Mouse (Mus musculus): Measurements from ENCODE around the gene Gna12.

Gna12 gene

GRCm38 (mm10) chr5:140767704-140768141, 62.5 kb downstream of the Gna12 start:
- 0 out of 2 replicates have a peak, but pooled peaks have one; percentile 51 for ATAC-seq (ENCODE audit: insufficient number of reproducible peaks, low FRiP score, low TSS enrichment)

DNA sequence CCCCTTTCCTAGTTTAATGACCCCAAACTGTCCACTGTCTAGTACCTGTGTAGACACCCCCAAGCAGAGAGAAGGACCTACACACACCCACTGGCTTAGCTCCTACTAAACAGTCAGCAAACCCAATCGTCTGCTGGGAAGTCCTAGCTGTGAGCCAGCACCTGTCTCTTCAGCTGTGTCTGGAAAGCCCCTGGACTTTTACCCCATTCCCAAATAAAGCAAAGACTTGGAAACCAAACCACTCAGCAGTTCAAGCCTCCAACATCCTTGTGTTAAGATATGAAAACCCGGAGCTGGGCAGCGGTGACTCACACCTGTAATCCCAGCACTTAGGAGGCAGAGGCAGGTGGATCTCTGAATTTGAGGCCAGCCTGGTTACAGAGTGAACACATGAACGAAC, 63.7 kb downstream of the Gna12 start:
- ATAC-seq (ENCODE audit: insufficient number of reproducible peaks, low FRiP score, low TSS enrichment), result no peak

DNA sequence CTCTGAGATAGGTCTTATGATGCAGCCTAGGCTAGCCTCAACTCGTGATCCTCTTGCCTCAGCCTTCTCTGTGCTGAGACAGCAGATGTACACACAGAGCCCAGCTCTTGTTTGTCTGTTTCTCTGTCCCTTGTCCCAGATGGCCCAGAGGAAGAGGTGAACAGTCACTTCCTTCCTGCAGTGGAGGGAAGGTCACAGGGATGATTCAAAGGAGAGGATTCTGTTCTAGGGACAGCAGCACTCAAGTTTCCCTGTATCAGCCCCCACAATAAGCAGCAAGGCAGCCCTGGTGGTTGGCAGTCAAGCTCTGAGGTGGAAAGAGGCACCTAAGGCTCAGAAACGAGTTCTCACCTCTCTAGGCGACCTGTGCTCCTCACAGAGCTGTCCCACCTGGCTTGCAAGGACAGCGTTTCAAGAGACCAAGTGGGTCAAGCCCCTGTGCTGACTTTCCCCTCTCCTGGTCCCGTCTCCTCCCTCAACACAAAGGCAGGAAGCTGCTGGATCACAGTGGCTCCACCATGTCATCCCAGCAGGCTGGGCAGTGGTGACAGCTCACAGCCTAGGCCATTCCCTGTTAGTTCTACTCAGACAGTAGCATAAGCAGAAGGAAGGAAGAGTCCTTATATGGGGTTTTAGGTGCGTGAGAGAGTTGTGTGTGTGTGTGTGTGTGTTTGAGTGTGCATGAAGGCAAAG, 65.2 kb downstream of the Gna12 start:
- ATAC-seq (ENCODE audit: insufficient number of reproducible peaks, low FRiP score, low TSS enrichment), result no peak

- no peak for ATAC-seq (ENCODE audit: insufficient number of reproducible peaks, low FRiP score, low TSS enrichment)
Measured at GRCm38 (mm10) chr5:140762540-140762939, 67.7 kb downstream of the Gna12 start.

GRCm38 (mm10) chr5:140758864-140759263, 71.4 kb downstream of the Gna12 start:
- ATAC-seq (ENCODE audit: insufficient number of reproducible peaks, low FRiP score, low TSS enrichment), result no peak

DNA sequence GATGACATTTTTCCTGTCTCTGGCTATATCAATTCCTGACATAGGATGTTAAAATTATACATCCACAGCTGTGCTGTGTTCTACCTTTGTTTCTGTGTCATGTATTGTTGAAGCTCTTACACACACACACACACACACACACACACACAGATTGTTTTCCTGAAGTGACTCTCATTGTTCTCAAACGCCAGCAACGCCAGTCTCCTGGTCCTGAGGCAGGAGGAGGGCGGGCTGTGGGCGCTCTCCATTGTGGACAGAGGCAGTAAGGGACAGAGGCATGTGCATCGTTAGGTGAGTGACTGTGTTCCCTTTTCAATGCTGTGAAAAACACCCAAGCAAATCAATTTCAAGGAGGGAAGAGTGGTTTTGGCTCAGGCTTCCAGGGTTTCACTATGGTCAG, 77.0 kb downstream of the Gna12 start:
- ATAC-seq (ENCODE audit: insufficient number of reproducible peaks, low FRiP score, low TSS enrichment), result no peak

DNA sequence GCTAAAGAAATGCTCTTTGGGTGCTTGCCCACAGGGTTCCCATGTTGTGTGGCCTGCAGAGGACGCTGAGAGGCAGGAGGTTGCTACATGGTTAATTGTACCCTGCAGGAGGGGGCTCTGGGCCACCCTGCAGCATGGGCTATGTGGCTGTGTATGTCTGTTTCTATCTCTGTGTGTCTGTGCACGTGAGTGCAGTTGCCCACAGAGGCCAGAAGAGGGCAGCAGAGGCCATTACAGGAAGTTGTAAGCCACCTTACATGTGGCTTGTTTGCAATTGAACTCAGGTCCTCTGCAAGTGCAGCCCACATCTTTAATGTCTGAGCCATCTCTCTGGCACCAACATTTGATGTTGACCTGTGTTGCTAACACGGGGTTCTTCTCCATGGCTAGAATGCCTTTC, 77.6 kb downstream of the Gna12 start:
- no peak for ATAC-seq (ENCODE audit: insufficient number of reproducible peaks, low FRiP score, low TSS enrichment)

- no peak for ATAC-seq (ENCODE audit: insufficient number of reproducible peaks, low FRiP score, low TSS enrichment)
Measured at GRCm38 (mm10) chr5:140752041-140752440, 78.2 kb downstream of the Gna12 start.

DNA sequence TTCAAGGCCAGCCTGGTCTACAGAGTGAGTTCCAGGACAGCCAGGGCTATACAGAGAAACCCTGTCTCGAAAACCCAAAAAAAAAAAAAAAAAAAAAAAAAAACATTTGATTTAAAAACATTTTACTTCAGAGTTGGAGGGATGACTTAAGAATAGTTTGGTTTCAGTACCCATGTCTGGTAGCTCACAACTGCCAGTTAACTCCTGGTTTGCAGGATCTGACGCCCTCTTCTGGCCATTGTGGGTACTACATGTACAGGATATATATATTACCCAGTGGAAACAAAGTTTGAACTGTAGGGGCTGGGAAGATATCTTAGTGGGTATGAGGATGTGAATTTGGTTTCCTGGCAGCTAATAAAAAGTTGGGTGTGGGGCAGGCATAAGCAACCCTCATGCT, 79.3 kb downstream of the Gna12 start:
- ATAC-seq (ENCODE audit: insufficient number of reproducible peaks, low FRiP score, low TSS enrichment), result no peak

DNA sequence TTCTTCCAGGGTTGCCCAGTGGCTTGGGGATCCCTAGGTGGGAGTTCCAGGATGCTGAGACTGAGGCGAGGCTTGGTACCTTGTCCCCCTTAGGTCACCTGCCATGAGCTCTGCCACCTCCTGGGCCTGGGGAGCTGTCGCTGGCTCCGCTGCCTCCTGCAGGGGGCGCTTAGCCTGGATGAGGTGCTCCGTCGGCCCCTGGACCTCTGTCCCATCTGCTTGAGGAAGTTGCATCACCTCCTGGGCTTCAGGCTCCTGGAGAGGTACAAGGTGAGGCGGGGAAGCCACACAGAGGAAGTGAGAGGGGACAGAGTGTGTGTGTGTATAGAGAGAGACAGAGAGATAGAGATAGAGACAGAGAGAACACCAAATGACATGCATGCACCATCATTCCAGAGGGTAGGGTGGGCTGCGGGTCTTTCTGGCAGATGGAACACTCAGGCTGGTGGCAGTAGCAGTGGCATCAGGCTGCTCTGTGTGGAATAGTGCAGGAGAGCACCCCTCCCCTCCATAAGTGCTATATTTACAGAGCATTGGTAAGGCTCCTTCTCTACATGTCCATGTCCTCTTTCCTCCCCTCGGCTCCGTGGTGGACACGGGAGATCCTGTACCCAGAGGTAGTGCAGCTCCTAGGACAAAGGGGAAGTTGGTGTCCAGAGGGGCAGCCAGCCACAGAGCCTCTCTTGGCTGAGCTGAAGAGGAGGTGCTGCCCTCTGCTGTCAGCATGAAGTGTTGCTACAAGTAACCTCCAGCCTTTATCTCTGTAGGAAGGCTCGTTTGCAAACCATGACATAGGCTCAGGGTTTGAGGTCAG, 81.0 kb downstream of the Gna12 start:
- peak; percentile 62; the same call in 1 of the 2 replicates for ATAC-seq (ENCODE audit: insufficient number of reproducible peaks, low FRiP score, low TSS enrichment)

DNA sequence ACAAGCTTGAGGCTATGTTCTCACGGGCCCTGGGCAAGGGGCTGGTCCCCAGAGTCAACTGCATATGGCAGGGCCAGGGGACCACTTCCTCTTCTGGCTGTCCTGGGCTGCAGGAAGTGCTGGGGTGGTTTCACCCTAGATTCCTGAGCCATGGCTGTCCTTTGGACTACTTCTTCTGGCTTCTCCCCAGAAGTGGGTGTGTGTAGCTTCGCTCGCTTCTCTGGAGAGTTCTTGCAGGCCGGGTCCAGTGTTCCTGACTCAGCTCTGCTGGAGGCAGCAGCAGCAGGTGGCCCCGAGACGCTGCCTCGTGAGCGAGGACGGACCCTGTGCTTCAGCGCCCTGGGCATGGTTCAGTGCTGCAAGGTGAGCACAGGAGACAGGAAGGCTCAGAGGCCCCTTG, 81.8 kb downstream of the Gna12 start:
- ATAC-seq (ENCODE audit: insufficient number of reproducible peaks, low FRiP score, low TSS enrichment), result no peak

GRCm38 (mm10) chr5:140743706-140744131, 86.5 kb downstream of the Gna12 start:
- ATAC-seq (ENCODE audit: insufficient number of reproducible peaks, low FRiP score, low TSS enrichment), result no peak

GRCm38 (mm10) chr5:140741877-140742276, 88.4 kb downstream of the Gna12 start:
- no peak for ATAC-seq (ENCODE audit: insufficient number of reproducible peaks, low FRiP score, low TSS enrichment)

DNA sequence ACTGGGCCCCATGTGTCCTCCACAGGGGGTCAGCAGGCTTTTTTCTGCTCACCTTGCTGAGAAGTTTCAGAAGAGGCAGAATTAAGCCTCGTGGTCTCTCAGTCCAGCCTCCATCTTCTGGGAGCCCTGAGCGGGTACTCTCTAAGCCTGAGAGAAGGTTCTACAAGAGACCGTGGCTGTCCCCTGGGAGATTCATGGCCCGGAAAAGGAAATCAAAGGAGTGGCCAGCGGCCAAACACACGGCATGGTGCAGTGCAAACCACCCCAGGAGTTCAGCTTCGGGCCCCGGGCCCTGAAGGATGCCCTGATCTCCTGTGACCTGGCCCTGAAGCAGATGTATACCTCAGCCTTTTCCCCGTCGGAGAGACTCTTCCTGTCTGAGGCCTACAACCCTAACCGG, 89.2 kb downstream of the Gna12 start:
- ATAC-seq (ENCODE audit: insufficient number of reproducible peaks, low FRiP score, low TSS enrichment), result no peak

- no peak for ATAC-seq (ENCODE audit: insufficient number of reproducible peaks, low FRiP score, low TSS enrichment)
Measured at GRCm38 (mm10) chr5:140739813-140740212, 90.4 kb downstream of the Gna12 start.

DNA sequence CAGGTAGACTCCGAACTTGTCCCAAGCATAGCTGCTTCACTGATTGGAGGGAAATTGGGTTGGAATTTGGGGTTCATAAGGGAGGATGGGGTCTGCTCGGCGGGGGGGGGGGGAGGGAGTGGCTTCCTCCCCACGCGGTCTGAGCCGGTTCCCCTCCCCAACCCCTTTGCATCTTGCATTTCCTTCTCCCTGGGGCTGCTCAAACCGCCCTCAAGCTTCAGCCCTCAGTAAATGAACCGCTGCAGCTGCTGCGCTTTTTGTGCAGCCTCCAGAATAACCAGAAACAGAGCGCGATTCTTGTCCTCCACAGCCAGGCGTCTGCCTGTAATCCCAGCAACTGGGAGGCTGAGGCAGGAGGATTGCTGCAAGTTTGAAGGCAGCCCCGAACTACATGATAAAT, 94.1 kb downstream of the Gna12 start:
- no peak for ATAC-seq (ENCODE audit: insufficient number of reproducible peaks, low FRiP score, low TSS enrichment)

DNA sequence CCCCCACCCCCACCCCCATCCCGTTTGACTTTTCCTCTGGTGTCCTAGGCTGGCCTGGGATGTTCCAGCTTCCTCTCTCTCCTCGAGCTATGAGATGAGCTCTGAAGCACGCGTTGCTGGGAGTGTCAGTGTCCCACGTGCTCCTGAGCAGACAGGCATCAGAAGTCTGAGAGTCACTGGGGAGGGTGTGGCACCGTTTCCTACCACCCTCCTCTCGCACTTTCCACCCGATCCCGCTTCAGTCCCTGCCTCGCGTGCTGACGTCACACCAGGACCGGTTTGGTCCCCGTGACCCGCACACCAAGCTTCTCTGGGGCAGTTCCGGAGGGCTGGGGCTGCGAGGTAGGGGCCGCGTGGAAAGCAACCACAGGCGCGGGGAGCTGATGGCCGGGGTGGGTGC, 94.9 kb downstream of the Gna12 start:
- no peak for ATAC-seq (ENCODE audit: insufficient number of reproducible peaks, low FRiP score, low TSS enrichment)

DNA sequence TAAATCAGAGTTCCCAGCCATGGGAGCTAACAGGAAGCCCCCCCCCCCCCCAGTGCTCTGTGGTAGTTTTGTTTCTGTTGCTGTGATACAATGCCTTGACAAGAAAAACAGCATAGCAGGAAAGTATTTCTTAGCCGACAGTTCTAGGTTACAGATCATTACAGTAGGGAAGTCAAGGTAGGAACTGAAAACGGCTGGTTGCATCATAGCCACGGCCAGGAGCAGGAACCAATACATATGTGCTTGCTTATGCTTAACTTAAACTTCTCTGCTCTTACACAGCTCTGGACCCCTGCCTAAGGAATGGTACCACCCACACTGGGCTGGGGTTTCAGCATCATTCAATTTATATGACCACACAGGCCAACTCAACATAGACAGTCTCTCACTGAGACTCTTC, 96.9 kb downstream of the Gna12 start:
- ATAC-seq (ENCODE audit: insufficient number of reproducible peaks, low FRiP score, low TSS enrichment), result no peak

GRCm38 (mm10) chr5:140732195-140732594, 98.0 kb downstream of the Gna12 start:
- ATAC-seq (ENCODE audit: insufficient number of reproducible peaks, low FRiP score, low TSS enrichment), result no peak

DNA sequence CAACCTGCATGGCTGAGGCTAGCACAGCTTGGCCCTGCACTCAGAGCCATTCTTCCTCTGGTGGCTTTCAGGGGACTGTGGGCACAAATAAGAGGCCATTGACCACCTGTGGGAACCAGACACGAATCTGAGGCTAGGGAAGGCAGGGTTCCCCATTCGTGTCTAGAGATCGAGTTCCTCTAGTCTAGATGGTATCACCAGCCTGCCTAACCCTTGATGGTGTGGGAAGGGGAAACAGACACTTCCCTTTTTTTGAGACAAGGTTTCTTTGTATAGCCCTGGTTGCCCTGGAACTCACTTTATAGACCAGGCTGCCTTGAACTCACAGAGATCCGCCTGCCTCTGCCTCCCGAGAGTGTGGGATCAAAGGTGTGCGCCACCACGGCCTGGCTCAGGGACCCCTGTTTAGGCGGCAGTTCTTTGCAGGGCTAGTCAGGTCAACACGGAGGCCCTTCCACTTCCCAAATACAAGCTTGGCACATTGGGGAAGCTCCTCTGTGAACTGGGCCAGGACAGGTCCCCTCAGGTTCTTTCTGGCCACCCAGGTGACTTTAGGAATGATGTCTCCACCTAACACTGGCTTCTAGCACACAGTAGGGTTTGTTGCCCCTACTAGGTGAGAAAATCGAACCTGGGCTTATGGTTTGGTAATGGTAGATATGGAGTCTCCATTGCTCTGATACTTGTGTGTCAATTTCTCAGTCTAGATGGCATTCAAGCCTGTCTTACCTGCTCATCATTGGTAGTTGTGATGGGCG, 99.0 kb downstream of the Gna12 start:
- no peak for ATAC-seq (ENCODE audit: insufficient number of reproducible peaks, low FRiP score, low TSS enrichment)
